Mouse (Mus musculus): ENCODE data around the gene Ppp2r5d. TPM values are rescaled to one million over a fixed set of nuclear protein-coding genes. Genes with fewer than 3 reads are reported as not detected.
A peak's percentile ranks its signal among the peaks of the same experiment; 100 is the strongest.

Gene Ppp2r5d
- total RNA-seq, 2 experiments from 2014 or later: 88.0 to 91.4 TPM

GRCm38 (mm10) chr17:46644916-46645475 lies 59.9 kb downstream of the Ppp2r5d start:
- Histone ChIP-seq H3K4me3 (peak overlapping the region; percentile 77), H3K27ac (peak overlapping the region; percentile 84)
- no peak for DNase-seq (ENCODE audit: low spot score in 2 of 2)
- no peak for TF ChIP-seq CTCF (conservative IDR thresholded peaks at IDR 0.05)

DNA sequence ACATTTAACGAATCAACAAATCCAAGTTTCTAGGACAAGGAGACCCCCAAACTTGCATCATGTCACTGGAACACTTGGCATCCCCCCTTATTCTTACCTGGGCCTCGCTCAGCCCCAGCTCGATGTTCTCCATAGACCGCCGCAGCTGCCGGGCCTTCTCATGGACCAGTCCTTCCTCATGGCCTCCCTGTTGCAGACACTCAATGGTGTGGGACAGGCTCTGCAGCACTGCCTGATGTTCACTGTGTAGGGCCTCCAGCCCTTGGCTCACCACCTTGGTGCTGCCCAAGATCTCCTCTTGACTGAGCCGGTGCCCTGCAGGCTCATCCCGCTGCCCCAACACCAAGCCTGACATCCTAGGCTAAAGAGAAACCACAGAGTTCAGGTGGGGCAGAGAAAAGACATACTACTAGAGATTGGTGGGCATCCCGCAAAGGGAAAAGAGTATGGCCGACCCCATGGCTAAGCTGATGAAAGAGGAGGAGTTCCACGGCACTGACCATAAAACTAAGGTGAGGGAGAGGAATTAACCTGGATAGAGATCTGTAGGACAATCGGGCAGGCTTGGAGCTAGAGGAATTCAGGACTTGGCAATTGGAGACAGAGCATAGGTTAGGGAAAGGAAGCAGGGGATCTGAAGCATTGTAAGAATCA lies 60.6 kb downstream of the Ppp2r5d start:
- no peak overlapping the region for H3K27ac ChIP-seq
- no peak for TF ChIP-seq CTCF (conservative IDR thresholded peaks at IDR 0.05)
- no peak for DNase-seq (ENCODE audit: low spot score in 2 of 2)
- no peak overlapping the region; the same call in 1 of the 2 replicates for H3K4me3 ChIP-seq

DNA sequence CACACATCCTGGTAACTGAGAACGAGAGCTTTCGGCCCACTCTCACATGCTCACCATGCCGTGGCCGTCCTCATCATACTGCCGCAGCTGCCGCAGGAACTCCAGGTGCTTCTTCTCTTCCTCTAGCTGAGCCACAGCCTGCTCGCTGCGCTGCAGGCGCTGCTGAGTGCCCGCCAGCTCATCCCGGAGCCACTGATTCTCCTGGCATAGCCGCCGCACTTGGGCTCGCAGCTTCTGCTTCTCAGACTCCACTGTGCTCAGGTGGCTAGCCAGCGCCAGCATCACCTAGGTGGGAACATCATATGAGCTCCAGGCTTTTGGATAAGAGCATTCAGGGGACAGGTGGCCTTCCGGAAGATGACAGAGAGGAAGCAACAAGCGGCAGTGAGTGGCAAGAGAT lies 62.9 kb downstream of the Ppp2r5d start:
- Histone ChIP-seq H3K4me3 (no peak overlapping the region), H3K27ac (no peak overlapping the region)
- no peak for DNase-seq (ENCODE audit: low spot score in 2 of 2)
- no peak for TF ChIP-seq CTCF (conservative IDR thresholded peaks at IDR 0.05)

- DNase-seq (ENCODE audit: low spot score in 2 of 2): no peak
- H3K4me3 ChIP-seq: no peak overlapping the region
- H3K27ac ChIP-seq: no peak overlapping the region
- TF ChIP-seq CTCF (conservative IDR thresholded peaks at IDR 0.05): no peak
These were observed 65.0 kb downstream of the Ppp2r5d start for GRCm38 (mm10) chr17:46639929-46640328.

DNA sequence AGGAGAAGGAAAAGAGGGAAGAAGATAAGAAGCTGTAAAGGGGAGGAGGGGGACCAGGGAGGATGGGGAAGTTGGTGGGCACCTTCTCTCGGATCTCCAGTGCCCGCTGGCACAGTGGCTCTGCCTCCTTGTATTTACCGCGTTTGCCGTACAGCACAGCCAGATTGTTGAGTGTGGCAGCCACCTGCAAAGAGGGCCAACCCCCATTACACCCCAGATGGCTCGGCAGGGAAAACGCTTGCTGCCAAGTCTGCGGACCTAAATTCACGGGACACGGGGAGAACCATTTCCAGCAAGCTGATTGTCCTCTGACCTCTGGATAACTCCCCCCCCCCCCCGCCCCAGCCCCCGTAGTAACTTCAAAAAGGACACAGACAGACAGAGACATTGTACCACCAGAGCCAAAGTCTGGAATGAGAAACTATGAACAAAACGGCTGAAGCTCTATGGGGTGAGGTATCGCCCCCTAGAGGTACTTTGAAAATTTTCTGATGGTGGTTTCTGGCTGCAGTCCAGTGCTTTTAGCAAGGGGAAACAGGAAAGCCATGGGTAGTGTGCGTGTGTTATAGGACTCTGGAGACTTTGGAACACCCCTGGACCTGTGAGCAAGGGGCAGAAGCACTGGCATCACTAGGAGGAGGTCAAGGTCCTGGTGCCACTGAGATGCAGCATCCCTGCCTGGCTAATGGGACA lies 67.9 kb downstream of the Ppp2r5d start:
- peak; percentile 83 for TF ChIP-seq CTCF (conservative IDR thresholded peaks at IDR 0.05)
- Histone ChIP-seq H3K27ac (peak overlapping the region; percentile 56), H3K4me3 (peak overlapping the region; percentile 20; the same call in 1 of the 2 replicates)
- DNase-seq (ENCODE audit: low spot score in 2 of 2): peak; percentile 68

Other genes starting within 250 kb of the Ppp2r5d start
- 100 to 1,000 TPM; 119 to 122 TPM for gene Ttbk1, start 217.4 kb downstream of the Ppp2r5d start, total RNA-seq (2021)
- 1 to 10 TPM; 4.8 to 6.2 TPM for gene Dnph1, start 208.4 kb downstream of the Ppp2r5d start, total RNA-seq (2021)
- gene Cul9, start 158.7 kb downstream of the Ppp2r5d start, total RNA-seq (2021): 10 to 100 TPM; 66.1 to 68.4 TPM
- 10 to 100 TPM; 75.7 to 90.9 TPM for gene Srf, start 148.9 kb downstream of the Ppp2r5d start, total RNA-seq (2021)
- 1 to 10 TPM; 8.5 to 8.8 TPM for gene Ptk7, start 75.6 kb downstream of the Ppp2r5d start, total RNA-seq (2021)
- 10 to 100 TPM; 19.0 to 20.1 TPM for gene Klc4, start 59.1 kb downstream of the Ppp2r5d start, total RNA-seq (2021)
- gene Mrpl2, start 58.9 kb downstream of the Ppp2r5d start, total RNA-seq (2021): 10 to 100 TPM; 52.2 to 53.5 TPM
- gene Cul7, start 54.8 kb downstream of the Ppp2r5d start, total RNA-seq (2021): 10 to 100 TPM; 19.1 to 20.4 TPM
- gene Rrp36, start 30.8 kb downstream of the Ppp2r5d start, total RNA-seq (2021): 10 to 100 TPM; 15.8 to 16.8 TPM
- gene Mea1, start 26.3 kb downstream of the Ppp2r5d start, total RNA-seq (2021): 100 to 1,000 TPM in 1 of 2 experiments, 10 to 100 TPM in 1; 99.8 to 104 TPM
- gene Klhdc3, start 24.2 kb downstream of the Ppp2r5d start, total RNA-seq (2021): 100 to 1,000 TPM; 163 to 173 TPM
- 10 to 100 TPM; 53.6 to 58.4 TPM for gene Pex6, start 6.4 kb upstream of the Ppp2r5d start, total RNA-seq (2021)
- 1 to 10 TPM in 1 of 2 experiments, under 1 TPM in 1; 0.90 to 1.2 TPM for gene Gnmt, start 24.1 kb upstream of the Ppp2r5d start, total RNA-seq (2021)
- 10 to 100 TPM; 67.9 to 72.4 TPM for gene Cnpy3, start 47.1 kb upstream of the Ppp2r5d start, total RNA-seq (2021)
- not detected for gene Ptcra, start 58.6 kb upstream of the Ppp2r5d start, total RNA-seq (2021)
- 10 to 100 TPM in 1 of 2 experiments, 1 to 10 TPM in 1; 8.7 to 10.7 TPM for gene 2310039H08Rik, start 67.5 kb upstream of the Ppp2r5d start, total RNA-seq (2021)
- gene Rpl7l1, start 77.6 kb upstream of the Ppp2r5d start, total RNA-seq (2021): 10 to 100 TPM; 42.8 to 51.2 TPM
- 10 to 100 TPM; 56.1 to 61.3 TPM for gene Bicral, start 153.4 kb upstream of the Ppp2r5d start, total RNA-seq (2021)
- 10 to 100 TPM; 27.3 to 36.3 TPM for gene Tbcc, start 185.6 kb upstream of the Ppp2r5d start, total RNA-seq (2021)
- gene Prph2, start 205.3 kb upstream of the Ppp2r5d start, total RNA-seq (2021): not detected